Mouse (Mus musculus): ENCODE results near the gene Ccdc126.

DNA sequence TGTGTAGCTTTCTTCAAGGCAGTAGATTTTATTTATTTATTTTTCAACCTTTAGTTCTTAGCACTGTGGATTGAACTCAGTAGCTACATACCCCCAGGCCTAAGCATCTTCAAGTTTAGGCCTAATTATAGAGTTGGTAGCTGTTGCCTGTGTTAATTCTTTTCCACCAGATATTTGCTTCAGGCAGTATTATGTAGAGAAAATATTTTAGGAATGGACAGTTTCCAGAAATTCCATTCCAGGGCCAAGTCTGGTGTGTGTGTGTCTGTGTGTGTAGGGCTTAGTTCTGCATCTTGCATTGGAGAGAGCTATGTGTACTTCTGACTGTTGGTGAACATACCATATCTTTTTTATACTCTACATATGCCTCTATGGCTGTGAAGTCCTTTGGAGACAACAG, 3.0 kb downstream of the Ccdc126 start:
- TF ChIP-seq CTCF (IDR thresholded peaks at IDR 0.05; ENCODE audit: borderline replicate concordance, extremely low read depth, insufficient read depth, insufficient read length) (no peak), POLR2A (IDR thresholded peaks at IDR 0.05; ENCODE audit: borderline replicate concordance, extremely low read depth, insufficient read depth, insufficient read length, poor library complexity, severe bottlenecking) (no peak)
